Mouse (Mus musculus): ENCODE measurements at regions not wholly inside any gene's neighbourhood (a gene's known extent, or its start where the extent isn't known, plus 50 kb on each side); places are given as distances from the start of the nearest gene placed in this dataset.

- DNase-seq (ENCODE audit: low read depth, low spot score): no peak
Observed at GRCm38 (mm10) chr14:123081016-123081714, 97.3 kb upstream of the Tmtc4 start.

- DNase-seq (ENCODE audit: low read depth, low spot score): no peak
Observed at GRCm38 (mm10) chr14:123079733-123080132, 95.9 kb upstream of the Tmtc4 start.

GRCm38 (mm10) chr14:123078804-123079203 lies 95.0 kb upstream of the Tmtc4 start:
- DNase-seq (ENCODE audit: low read depth, low spot score): no peak

- no peak for DNase-seq (ENCODE audit: low read depth, low spot score)
Observed at GRCm38 (mm10) chr14:123066344-123066743, 82.5 kb upstream of the Tmtc4 start.

- no peak for DNase-seq (ENCODE audit: low read depth, low spot score)
Observed at GRCm38 (mm10) chr14:123065566-123065965, 81.7 kb upstream of the Tmtc4 start.

- no peak for DNase-seq (ENCODE audit: low read depth, low spot score)
Observed at GRCm38 (mm10) chr14:123065136-123065535, 81.3 kb upstream of the Tmtc4 start.

- no peak for DNase-seq (ENCODE audit: low read depth, low spot score)
Observed at GRCm38 (mm10) chr14:123062908-123063307, 79.1 kb upstream of the Tmtc4 start.

- DNase-seq (ENCODE audit: low read depth, low spot score): no peak
Observed at GRCm38 (mm10) chr14:123056976-123057375, 73.1 kb upstream of the Tmtc4 start.

GRCm38 (mm10) chr14:123048451-123048850 lies 64.6 kb upstream of the Tmtc4 start:
- no peak for DNase-seq (ENCODE audit: low read depth, low spot score)

- DNase-seq (ENCODE audit: low read depth, low spot score): no peak
Observed at GRCm38 (mm10) chr14:123040046-123040445, 56.2 kb upstream of the Tmtc4 start.

GRCm38 (mm10) chr14:123037444-123037843 lies 53.6 kb upstream of the Tmtc4 start:
- DNase-seq (ENCODE audit: low read depth, low spot score): no peak

Measured in brain, adult 2 months (tissue).